Mouse (Mus musculus) stomach, embryonic 15.5 days (tissue): Measurements from ENCODE around the gene Nav2. TPM values are rescaled to one million over a fixed set of nuclear protein-coding genes. Genes with fewer than 3 reads are reported as not detected.

Source experiments
- ATAC-seq: fragments of 200-750 bp; cut with Nextera tagmentation; 2 replicates; pipeline ENCODE4 v1.8.0; 2017; ENCODE audit warnings: low read depth, moderate number of reproducible peaks, moderate TSS enrichment; ENCODE audit not compliant: insufficient read depth, low FRiP score
- H3K27ac ChIP-seq: fragments of 300-500 bp; sonication (generic); 2 replicates; pipeline ENCODE4 v1.5.1; 2015; ENCODE audit warnings: mild to moderate bottlenecking, inconsistent platforms
- H3K27me3 ChIP-seq: fragments of 300-500 bp; sonication (generic); replicated peaks from 2 replicates; pipeline ENCODE4 v1.6.1; 2015; ENCODE audit warnings: inconsistent platforms
- H3K36me3 ChIP-seq: fragments of 300-500 bp; sonication (generic); 2 replicates; pipeline ENCODE4 v1.6.1; 2015; ENCODE audit warnings: inconsistent platforms
- H3K4me1 ChIP-seq: fragments of 300-500 bp; sonication (generic); 2 replicates; pipeline ENCODE4 v1.6.1; 2015; ENCODE audit warnings: inconsistent platforms
- H3K4me2 ChIP-seq: fragments of 300-500 bp; sonication (generic); 2 replicates; pipeline ENCODE4 v1.6.1; 2015; ENCODE audit warnings: mild to moderate bottlenecking, inconsistent platforms
- H3K4me3 ChIP-seq: fragments of 300-500 bp; sonication (generic); replicated peaks from 2 replicates; pipeline ENCODE4 v1.5.1; 2015; ENCODE audit warnings: inconsistent platforms
- H3K9ac ChIP-seq: fragments of 300-500 bp; sonication (generic); 2 replicates; pipeline ENCODE4 v1.6.1; 2015; ENCODE audit warnings: inconsistent platforms
- H3K9me3 ChIP-seq: fragments of 300-500 bp; sonication (generic); 2 replicates; pipeline ENCODE4 v1.6.1; 2016; ENCODE audit warnings: inconsistent platforms
- WGBS: fragments of 180-500 bp; shearing (Covaris S2); methylation state at CpG from one replicate; pipeline ENCODE4 v1.1.7; 2015; 5-methylcytosine and 5-hydroxymethylcytosine counted together
- polyA plus RNA-seq: library from polyadenylated mRNA; unstranded; fragments of >200 nt; fragmentation: Nextera tagmentation; extraction: Ambion mirVana; gene quantifications from 2 replicates; pipeline ENCODE4 v1.2.1, GENCODE M21; 2015

Nav2 gene
- polyA plus RNA-seq, 1 experiment from 2014 or later = 20.4 TPM

DNA sequence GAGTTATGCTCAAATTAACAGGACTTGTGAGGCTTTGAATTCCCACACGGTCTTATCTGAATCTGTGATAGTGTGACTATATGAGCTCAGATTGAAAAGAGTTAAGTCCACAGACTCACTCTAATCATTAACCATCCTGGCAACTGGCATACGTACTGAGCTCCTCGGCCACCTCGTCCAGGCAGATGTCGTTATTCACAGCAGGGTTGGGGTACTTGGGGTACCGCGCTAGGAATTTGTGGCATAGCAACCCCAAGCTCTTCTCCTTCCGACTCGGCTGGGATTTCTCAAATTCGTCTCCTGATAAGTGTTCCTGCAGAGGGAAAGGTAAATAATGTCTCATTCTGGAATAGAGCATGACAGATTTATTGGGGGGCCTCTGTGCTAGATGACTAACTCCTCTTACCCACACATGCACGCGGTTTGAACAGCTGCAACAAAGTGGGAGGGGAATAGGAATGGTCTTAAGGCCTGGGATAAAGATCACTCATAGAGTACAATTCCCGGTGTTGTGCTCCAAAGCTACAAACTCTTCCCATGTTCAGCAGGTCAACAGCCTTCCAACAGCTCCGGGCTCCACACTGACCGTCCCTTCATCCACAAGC is 30.6 kb upstream of the Nav2 start:
- H3K9ac ChIP-seq = no peak overlapping the region
- peaks cover 16% of the 10 kb centered on the region for H3K36me3 ChIP-seq
- H3K4me1 ChIP-seq = peaks cover 21% of the 10 kb centered on the region
- ATAC-seq = no peak
- H3K27me3 ChIP-seq = no peaks in the 10 kb centered on the region
- H3K4me3 ChIP-seq = peak overlapping the region; percentile 13; the same call in 1 of the 2 replicates
- 42% methylated on average over 15 of the region's 15 CpGs for WGBS
- H3K27ac ChIP-seq = peak overlapping the region; percentile 55; the same call in 1 of the 2 replicates
- H3K9me3 ChIP-seq = no peaks in the 10 kb centered on the region
- H3K4me2 ChIP-seq = peak overlapping the region; percentile 36

- 58% methylated on average over 3 of the region's 3 CpGs for WGBS
- Histone ChIP-seq H3K9ac (no peak overlapping the region), H3K9me3 (no peaks in the 10 kb centered on the region), H3K4me3 (peak overlapping the region; percentile 29), H3K4me2 (peak overlapping the region; percentile 50), H3K36me3 (peaks cover 14% of the 10 kb centered on the region), H3K27me3 (no peaks in the 10 kb centered on the region), H3K4me1 (peaks cover 21% of the 10 kb centered on the region), H3K27ac (no peak overlapping the region)
- ATAC-seq = no peak
Observed at GRCm38 (mm10) chr7:48879574-48879973, 28.9 kb upstream of the Nav2 start.

GRCm38 (mm10) chr7:48880591-48881481 is 27.7 kb upstream of the Nav2 start:
- Histone ChIP-seq H3K4me1 (peaks cover 21% of the 10 kb centered on the region), H3K9ac (peak overlapping the region; percentile 89), H3K4me3 (peak overlapping the region; percentile 76), H3K9me3 (no peaks in the 10 kb centered on the region), H3K36me3 (peaks cover 2% of the 10 kb centered on the region), H3K27me3 (no peaks in the 10 kb centered on the region), H3K4me2 (peak overlapping the region; percentile 92), H3K27ac (peak overlapping the region; percentile 92)
- peak; percentile 98 for ATAC-seq
- WGBS = under 1% methylated on average over 77 of the region's 77 CpGs

DNA sequence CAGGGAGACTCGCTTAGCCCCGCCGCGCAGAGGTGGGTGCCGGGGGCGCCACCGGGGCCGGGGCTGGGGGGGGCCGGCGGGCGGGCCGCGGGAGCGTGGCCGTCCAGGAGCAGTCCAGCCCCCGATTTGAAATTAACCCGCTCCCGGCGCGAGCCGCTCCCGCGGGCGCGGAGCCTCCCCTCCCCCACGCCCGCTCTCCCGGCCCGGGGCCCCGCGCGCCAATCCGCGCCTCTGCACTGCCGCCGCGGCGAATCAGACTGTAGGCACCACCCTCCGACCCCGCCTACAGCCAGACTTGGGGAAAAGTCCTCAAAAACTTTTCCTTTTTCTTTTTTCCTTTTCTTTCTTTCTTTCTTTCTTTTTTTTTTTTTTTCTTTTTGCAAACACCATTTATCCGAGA is 27.0 kb upstream of the Nav2 start, which contains the start of gene E2f8:
E2f8 (minus strand) TSS at position 111 of the 400 bp plus-strand sequence.
- Histone ChIP-seq H3K4me2 (peak within 1 kb of the TSS; percentile 92), H3K4me3 (peak within 1 kb of the TSS; percentile 76), H3K36me3 (no peaks in the 10 kb centered on the region), H3K4me1 (peaks cover 21% of the 10 kb centered on the region), H3K27me3 (no peaks in the 10 kb centered on the region), H3K27ac (peak within 1 kb of the TSS; percentile 92), H3K9me3 (no peaks in the 10 kb centered on the region), H3K9ac (peak within 1 kb of the TSS; percentile 89)
- peak; percentile 73 for ATAC-seq
- WGBS = under 1% methylated on average over 17 of the region's 41 CpGs

DNA sequence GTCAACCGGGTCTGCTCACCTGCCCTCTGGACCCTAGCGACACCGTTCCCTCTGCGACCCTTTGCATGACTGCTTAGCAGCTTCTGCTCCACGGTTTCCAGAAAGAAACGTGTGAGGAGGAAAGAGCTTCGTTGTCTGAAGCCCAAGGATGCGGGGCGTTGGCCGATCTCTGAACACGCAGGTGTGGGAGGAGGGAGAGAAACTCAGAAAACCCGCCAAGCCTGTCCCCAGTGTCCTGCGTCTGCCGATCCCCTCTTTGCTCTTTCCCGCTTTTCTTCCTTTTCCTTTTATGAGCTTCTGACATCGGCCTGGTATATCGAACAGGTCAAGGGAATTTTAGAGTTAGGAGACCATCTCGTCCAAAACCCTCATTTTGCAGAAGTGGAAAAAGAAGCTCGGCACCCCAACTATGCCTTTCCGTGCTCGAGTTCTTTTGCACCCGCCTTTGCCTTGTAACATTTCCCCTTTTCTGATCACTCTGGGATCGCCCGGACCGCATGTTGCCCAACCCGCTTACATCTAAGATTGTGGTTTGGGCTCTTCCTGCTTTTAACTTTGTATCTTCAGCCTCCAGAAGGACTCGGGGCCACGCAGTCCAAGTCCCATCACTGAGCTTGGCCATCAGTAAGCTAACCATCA is 26.4 kb upstream of the Nav2 start:
- H3K36me3 ChIP-seq = no peaks in the 10 kb centered on the region
- H3K9me3 ChIP-seq = no peaks in the 10 kb centered on the region
- H3K4me3 ChIP-seq = peak overlapping the region; percentile 76
- peak overlapping the region; percentile 80 for H3K27ac ChIP-seq
- H3K4me2 ChIP-seq = peak overlapping the region; percentile 92
- WGBS = under 1% methylated on average over 28 of the region's 28 CpGs
- H3K27me3 ChIP-seq = no peaks in the 10 kb centered on the region
- peaks cover 21% of the 10 kb centered on the region for H3K4me1 ChIP-seq
- no peak for ATAC-seq
- H3K9ac ChIP-seq = peak overlapping the region; percentile 32; the same call in 1 of the 2 replicates

DNA sequence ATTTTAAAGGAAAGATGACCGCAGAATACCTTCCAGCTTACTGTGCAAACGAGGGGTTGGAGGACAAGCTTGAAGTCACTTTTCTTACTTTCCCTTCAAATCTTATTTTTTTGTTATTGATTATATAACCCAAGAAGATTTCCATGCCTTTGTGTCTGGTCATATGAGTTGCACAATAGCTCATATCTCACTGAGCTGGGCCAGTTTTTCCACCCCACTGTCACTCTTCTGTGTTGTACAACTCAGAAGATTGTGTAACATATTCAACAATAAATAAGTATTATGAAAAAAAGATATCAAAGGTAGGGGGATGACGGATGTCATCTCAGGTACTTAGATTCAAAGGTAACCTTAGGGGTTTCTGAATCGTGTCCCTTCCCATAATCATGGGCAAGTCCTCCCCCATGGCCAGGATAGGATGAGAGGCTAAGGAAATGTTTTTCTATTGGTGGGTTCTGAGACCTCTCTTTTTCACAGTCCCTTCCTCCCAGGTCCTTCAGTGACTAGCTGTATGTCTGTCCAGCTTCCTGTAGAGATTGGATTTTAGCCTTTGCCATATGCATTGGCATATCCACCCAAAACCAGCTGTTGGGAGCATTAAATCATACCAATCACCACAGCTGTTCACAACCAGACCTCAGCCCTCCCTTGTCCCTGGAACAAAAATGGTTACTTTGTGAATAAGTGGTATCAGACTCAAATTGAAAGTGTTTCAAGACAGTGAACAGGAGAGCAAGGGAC is 24.8 kb upstream of the Nav2 start:
- Histone ChIP-seq H3K36me3 (no peaks in the 10 kb centered on the region), H3K4me2 (no peak overlapping the region), H3K27ac (no peak overlapping the region), H3K27me3 (no peaks in the 10 kb centered on the region), H3K4me1 (peaks cover 15% of the 10 kb centered on the region; the same call in 1 of the 2 replicates), H3K4me3 (no peak overlapping the region), H3K9ac (no peak overlapping the region), H3K9me3 (no peaks in the 10 kb centered on the region)
- ATAC-seq = no peak
- 80% methylated on average over 4 of the region's 4 CpGs for WGBS

- 70% methylated on average over 5 of the region's 5 CpGs for WGBS
- H3K4me1 ChIP-seq = peaks cover 14% of the 10 kb centered on the region; the same call in 1 of the 2 replicates
- ATAC-seq = no peak
- H3K4me2 ChIP-seq = no peak overlapping the region
- H3K4me3 ChIP-seq = no peak overlapping the region
- H3K36me3 ChIP-seq = no peaks in the 10 kb centered on the region
- H3K27me3 ChIP-seq = no peaks in the 10 kb centered on the region
- H3K27ac ChIP-seq = no peak overlapping the region
- no peaks in the 10 kb centered on the region for H3K9me3 ChIP-seq
- H3K9ac ChIP-seq = no peak overlapping the region
Observed at GRCm38 (mm10) chr7:48884266-48884611, 24.3 kb upstream of the Nav2 start.

- Histone ChIP-seq H3K4me1 (0 out of 2 replicates have a peak, but pooled peaks cover 4% of the 10 kb centered on the region), H3K4me2 (no peak overlapping the region), H3K36me3 (no peaks in the 10 kb centered on the region), H3K27ac (no peak overlapping the region), H3K4me3 (no peak overlapping the region), H3K9me3 (no peaks in the 10 kb centered on the region), H3K9ac (no peak overlapping the region), H3K27me3 (no peaks in the 10 kb centered on the region)
- WGBS = 30% methylated on average over 8 of the region's 8 CpGs
- ATAC-seq = no peak
Observed at GRCm38 (mm10) chr7:48887973-48888372, 20.5 kb upstream of the Nav2 start.

GRCm38 (mm10) chr7:48888751-48889150 is 19.8 kb upstream of the Nav2 start:
- no peaks in the 10 kb centered on the region for H3K36me3 ChIP-seq
- H3K27ac ChIP-seq = no peak overlapping the region
- WGBS = 53% methylated on average over 2 of the region's 2 CpGs
- H3K27me3 ChIP-seq = no peaks in the 10 kb centered on the region
- no peak for ATAC-seq
- H3K4me3 ChIP-seq = no peak overlapping the region
- H3K4me2 ChIP-seq = no peak overlapping the region
- no peak overlapping the region for H3K9ac ChIP-seq
- H3K4me1 ChIP-seq = 0 out of 2 replicates have a peak, but pooled peaks cover 4% of the 10 kb centered on the region
- no peaks in the 10 kb centered on the region for H3K9me3 ChIP-seq

- Histone ChIP-seq H3K27ac (no peak overlapping the region), H3K36me3 (no peaks in the 10 kb centered on the region), H3K27me3 (no peaks in the 10 kb centered on the region), H3K9ac (no peak overlapping the region), H3K4me2 (no peak overlapping the region), H3K4me3 (no peak overlapping the region), H3K9me3 (no peaks in the 10 kb centered on the region), H3K4me1 (0 out of 2 replicates have a peak, but pooled peaks cover 4% of the 10 kb centered on the region)
- WGBS = 76% methylated on average over 5 of the region's 5 CpGs
- ATAC-seq = no peak
Observed at GRCm38 (mm10) chr7:48891029-48891428, 17.5 kb upstream of the Nav2 start.

DNA sequence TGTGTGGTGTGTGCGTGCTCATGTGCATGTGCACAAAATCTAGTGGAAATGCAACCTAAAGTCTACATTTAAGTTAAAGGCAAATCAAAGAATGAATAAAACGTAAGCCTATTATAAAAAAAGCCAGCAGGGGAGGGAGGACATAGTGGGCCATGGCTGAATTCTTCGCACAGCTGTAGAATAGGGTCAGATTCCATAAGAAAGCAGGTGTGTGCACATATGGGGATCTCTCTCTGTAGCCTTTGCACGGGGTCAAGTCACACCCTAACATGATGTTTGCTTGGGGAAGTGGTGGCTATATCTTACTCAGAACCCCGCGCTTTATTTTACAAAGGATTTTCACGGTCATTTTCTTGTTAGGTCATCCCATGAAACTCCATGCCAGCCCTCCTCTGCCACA is 15.4 kb upstream of the Nav2 start:
- Histone ChIP-seq H3K36me3 (no peaks in the 10 kb centered on the region), H3K9ac (no peak overlapping the region), H3K27ac (no peak overlapping the region), H3K4me2 (no peak overlapping the region), H3K4me3 (no peak overlapping the region), H3K9me3 (no peaks in the 10 kb centered on the region), H3K4me1 (0 out of 2 replicates have a peak, but pooled peaks cover 1% of the 10 kb centered on the region), H3K27me3 (no peaks in the 10 kb centered on the region)
- 84% methylated on average over 7 of the region's 7 CpGs for WGBS
- no peak for ATAC-seq
